Mouse (Mus musculus): ENCODE data around the gene 1110032A03Rik. TPM values are rescaled to one million over a fixed set of nuclear protein-coding genes. Genes with fewer than 3 reads are reported as not detected.

Gene 1110032A03Rik
- total RNA-seq, 1 experiment: 6.8 TPM

GRCm38 (mm10) chr9:50727171-50727924 lies 48.0 kb downstream of the 1110032A03Rik start:
- DNase-seq (ENCODE audit: low read depth, low spot score): no peak
- Histone ChIP-seq H3K4me3 (ENCODE audit: insufficient read depth in 1 of 2, low read depth in 1 of 2, low read length in 2 of 2, poor library complexity in 1 of 2, severe bottlenecking in 1 of 2) (peak overlapping the region; percentile 60 to 78), H3K27ac (ENCODE audit: insufficient read depth, low read depth, low read length, poor library complexity, severe bottlenecking) (peak overlapping the region; percentile 48), H3K36me3 (ENCODE audit: control insufficient read depth, insufficient read depth, low read length, poor library complexity, severe bottlenecking) (no peaks in the 10 kb centered on the region), H3K9ac (ENCODE audit: insufficient read depth, low read depth, low read length, poor library complexity, severe bottlenecking) (peak overlapping the region; percentile 73), H3K9me3 (ENCODE audit: control insufficient read depth, insufficient read depth, low read depth, low read length) (no peaks in the 10 kb centered on the region), H3K4me1 (ENCODE audit: control insufficient read depth in 2 of 2, insufficient read depth in 2 of 2, low read length in 2 of 2, poor library complexity in 1 of 2) (peaks cover 0 to 12% of the 10 kb centered on the region in 2 experiments; a peak in 3 of 4 replicates)
- in situ Hi-C loops (cut with MboI; ENCODE audit: low sequenced_read_pairs in 2 of 2, unreplicated experiment in 2 of 2): no loop called here
- TF ChIP-seq ZC3H11A (IDR thresholded peaks at IDR 0.05; ENCODE audit: borderline replicate concordance, low read depth, low read length) (no peak), CHD2 (IDR thresholded peaks at IDR 0.05; ENCODE audit: low read depth, low read length) (no peak), MAFK (IDR thresholded peaks at IDR 0.05; ENCODE audit: insufficient read depth, low read depth, low read length) (no peak), ZNF384 (IDR thresholded peaks at IDR 0.05; ENCODE audit: low read depth, low read length) (no peak), HCFC1 (IDR thresholded peaks at IDR 0.05; ENCODE audit: borderline replicate concordance, insufficient read depth, low read length) (no peak)

DNA sequence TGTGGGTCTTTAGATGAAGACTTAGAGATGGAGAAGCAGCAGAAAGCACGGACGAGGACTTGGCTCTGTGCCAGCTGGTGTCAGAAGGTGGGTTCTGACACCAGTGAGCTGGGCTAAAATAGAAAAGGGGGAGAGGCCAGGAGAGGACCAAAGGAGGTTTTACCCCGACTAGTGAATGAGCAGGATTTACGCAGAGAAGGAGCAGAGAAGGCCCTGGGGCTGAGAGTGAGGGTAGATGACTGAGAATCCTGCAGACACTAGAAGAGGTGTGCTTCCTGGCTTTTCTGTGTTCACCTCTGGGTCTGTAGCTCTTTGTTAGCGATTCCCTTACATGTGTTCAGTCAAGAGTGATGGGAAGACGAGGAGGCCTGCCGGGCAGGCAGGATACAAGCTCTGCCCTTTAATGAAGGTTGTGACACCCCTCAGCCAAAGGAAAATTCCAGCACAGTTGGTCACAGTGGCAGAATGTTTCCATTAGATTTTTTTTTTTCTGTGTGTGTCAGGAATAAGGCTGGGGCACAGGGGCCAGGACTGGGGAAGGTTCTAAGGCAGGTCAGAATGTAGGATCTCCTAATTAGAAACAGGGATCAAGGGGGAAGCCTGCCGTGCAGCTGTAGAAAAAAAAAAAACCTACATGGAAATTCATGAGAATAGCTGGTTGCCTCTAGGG lies 49.3 kb downstream of the 1110032A03Rik start:
- Histone ChIP-seq H3K36me3 (ENCODE audit: control insufficient read depth, insufficient read depth, low read length, poor library complexity, severe bottlenecking) (no peaks in the 10 kb centered on the region), H3K27ac (ENCODE audit: insufficient read depth, low read depth, low read length, poor library complexity, severe bottlenecking) (no peak overlapping the region; the same call in 1 of the 2 replicates), H3K4me1 (ENCODE audit: control insufficient read depth in 2 of 2, insufficient read depth in 2 of 2, low read length in 2 of 2, poor library complexity in 1 of 2) (peaks cover 2 to 15% of the 10 kb centered on the region in 2 experiments; a peak in 3 of 4 replicates), H3K9ac (ENCODE audit: insufficient read depth, low read depth, low read length, poor library complexity, severe bottlenecking) (no peak overlapping the region), H3K9me3 (ENCODE audit: control insufficient read depth, insufficient read depth, low read depth, low read length) (no peaks in the 10 kb centered on the region), H3K4me3 (ENCODE audit: insufficient read depth in 1 of 2, low read depth in 1 of 2, low read length in 2 of 2, poor library complexity in 1 of 2, severe bottlenecking in 1 of 2) (no peak overlapping the region)
- TF ChIP-seq MAFK (IDR thresholded peaks at IDR 0.05; ENCODE audit: insufficient read depth, low read depth, low read length) (no peak), ZNF384 (IDR thresholded peaks at IDR 0.05; ENCODE audit: low read depth, low read length) (no peak), HCFC1 (IDR thresholded peaks at IDR 0.05; ENCODE audit: borderline replicate concordance, insufficient read depth, low read length) (no peak), CHD2 (IDR thresholded peaks at IDR 0.05; ENCODE audit: low read depth, low read length) (no peak), ZC3H11A (IDR thresholded peaks at IDR 0.05; ENCODE audit: borderline replicate concordance, low read depth, low read length) (no peak)
- in situ Hi-C loops (cut with MboI; ENCODE audit: low sequenced_read_pairs in 2 of 2, unreplicated experiment in 2 of 2): no loop called here
- DNase-seq (ENCODE audit: low read depth, low spot score): no peak

GRCm38 (mm10) chr9:50724661-50725330 lies 50.5 kb downstream of the 1110032A03Rik start:
- Histone ChIP-seq H3K9me3 (ENCODE audit: control insufficient read depth, insufficient read depth, low read depth, low read length) (no peaks in the 10 kb centered on the region), H3K27ac (ENCODE audit: insufficient read depth, low read depth, low read length, poor library complexity, severe bottlenecking) (no peak overlapping the region), H3K4me1 (ENCODE audit: control insufficient read depth in 2 of 2, insufficient read depth in 2 of 2, low read length in 2 of 2, poor library complexity in 1 of 2) (peaks cover 4 to 17% of the 10 kb centered on the region in 2 experiments; a peak in 3 of 4 replicates), H3K36me3 (ENCODE audit: control insufficient read depth, insufficient read depth, low read length, poor library complexity, severe bottlenecking) (no peaks in the 10 kb centered on the region), H3K9ac (ENCODE audit: insufficient read depth, low read depth, low read length, poor library complexity, severe bottlenecking) (no peak overlapping the region), H3K4me3 (ENCODE audit: insufficient read depth in 1 of 2, low read depth in 1 of 2, low read length in 2 of 2, poor library complexity in 1 of 2, severe bottlenecking in 1 of 2) (no peak overlapping the region)
- TF ChIP-seq HCFC1 (IDR thresholded peaks at IDR 0.05; ENCODE audit: borderline replicate concordance, insufficient read depth, low read length): no peak
- TF ChIP-seq CHD2 (IDR thresholded peaks at IDR 0.05; ENCODE audit: low read depth, low read length): no peak
- no peak for TF ChIP-seq ZC3H11A (IDR thresholded peaks at IDR 0.05; ENCODE audit: borderline replicate concordance, low read depth, low read length)
- no peak for TF ChIP-seq ZNF384 (IDR thresholded peaks at IDR 0.05; ENCODE audit: low read depth, low read length)
- TF ChIP-seq MAFK (IDR thresholded peaks at IDR 0.05; ENCODE audit: insufficient read depth, low read depth, low read length): no peak
- in situ Hi-C loops (cut with MboI; ENCODE audit: low sequenced_read_pairs in 2 of 2, unreplicated experiment in 2 of 2): no loop called here
- no peak for DNase-seq (ENCODE audit: low read depth, low spot score)

GRCm38 (mm10) chr9:50724147-50724546 lies 51.2 kb downstream of the 1110032A03Rik start:
- TF ChIP-seq ZNF384 (IDR thresholded peaks at IDR 0.05; ENCODE audit: low read depth, low read length) (no peak), HCFC1 (IDR thresholded peaks at IDR 0.05; ENCODE audit: borderline replicate concordance, insufficient read depth, low read length) (no peak), ZC3H11A (IDR thresholded peaks at IDR 0.05; ENCODE audit: borderline replicate concordance, low read depth, low read length) (no peak), CHD2 (IDR thresholded peaks at IDR 0.05; ENCODE audit: low read depth, low read length) (no peak), MAFK (IDR thresholded peaks at IDR 0.05; ENCODE audit: insufficient read depth, low read depth, low read length) (no peak)
- no peaks in the 10 kb centered on the region for H3K36me3 ChIP-seq (ENCODE audit: control insufficient read depth, insufficient read depth, low read length, poor library complexity, severe bottlenecking)
- H3K9ac ChIP-seq (ENCODE audit: insufficient read depth, low read depth, low read length, poor library complexity, severe bottlenecking): no peak overlapping the region
- H3K27ac ChIP-seq (ENCODE audit: insufficient read depth, low read depth, low read length, poor library complexity, severe bottlenecking): no peak overlapping the region
- H3K9me3 ChIP-seq (ENCODE audit: control insufficient read depth, insufficient read depth, low read depth, low read length): no peaks in the 10 kb centered on the region
- H3K4me1 ChIP-seq (ENCODE audit: control insufficient read depth in 2 of 2, insufficient read depth in 2 of 2, low read length in 2 of 2, poor library complexity in 1 of 2): peaks cover 4 to 17% of the 10 kb centered on the region in 2 experiments; a peak in 3 of 4 replicates
- H3K4me3 ChIP-seq (ENCODE audit: insufficient read depth in 1 of 2, low read depth in 1 of 2, low read length in 2 of 2, poor library complexity in 1 of 2, severe bottlenecking in 1 of 2): no peak overlapping the region
- in situ Hi-C loops (cut with MboI; ENCODE audit: low sequenced_read_pairs in 2 of 2, unreplicated experiment in 2 of 2): no loop called here
- no peak for DNase-seq (ENCODE audit: low read depth, low spot score)

Measured in ES-E14 (cell line).